Mouse (Mus musculus): Measurements from ENCODE around the gene Rel.

- TF ChIP-seq EP300 (optimal IDR thresholded peaks at IDR 0.05): no peak
- no peak for TF ChIP-seq CTCF (IDR thresholded peaks at IDR 0.05; ENCODE audit: low read depth)
Observed at GRCm38 (mm10) chr11:23746102-23746501, 24.7 kb downstream of the Rel start.

All from stomach, postnatal 0 days (tissue).